16 mouse cellular contexts compared by ENCODE assay signal in the genomic region with DNA sequence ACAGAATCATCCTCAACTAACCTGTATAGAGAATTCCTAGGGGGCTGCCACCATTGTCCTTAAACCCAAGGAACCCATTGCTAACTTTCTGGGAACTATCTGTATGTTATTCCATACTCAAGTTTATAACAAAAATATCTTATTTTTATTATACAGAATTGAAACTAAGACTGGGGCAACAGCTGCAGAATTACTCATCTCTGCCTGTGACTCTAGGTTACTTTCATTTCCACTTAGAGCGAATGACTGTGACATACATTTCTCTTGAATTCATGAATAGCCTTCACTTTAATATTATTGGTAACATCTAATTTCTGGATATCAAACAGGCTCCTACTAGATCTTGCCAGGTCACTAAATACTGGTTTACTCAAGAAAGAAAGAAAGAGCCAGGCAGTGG.
"Had no signal": no experiment of that assay in that cellular context is flagged by ENCODE, and none has a peak within 500 bp of the region (broad histone marks: within the 10 kb centered on the region; RNA-seq: fewer than 3 reads in every experiment).

No protein-coding gene starts in this region.

- H3K27me3 ChIP-seq: limb, embryonic 15.5 days; liver, embryonic 12.5 days; midbrain, embryonic 13.5 days; neural tube, embryonic 15.5 days had no signal

- H3K27ac ChIP-seq: kidney, postnatal 0 days; layer of hippocampus, adult 2 months; left cerebral cortex, adult 2 months; limb, embryonic 15.5 days; liver, embryonic 12.5 days; midbrain, embryonic 13.5 days; neural tube, embryonic 15.5 days had no signal

- H3K9me3 ChIP-seq: limb, embryonic 15.5 days; liver, embryonic 12.5 days; midbrain, embryonic 13.5 days; neural tube, embryonic 15.5 days had no signal

- DNase-seq: kidney, adult 9 months; kidney, postnatal 4 days; lung, embryonic 14.5 days; lung, postnatal 10 days; lung, postnatal 4 days; right cerebral cortex, adult 18-20 months; right cerebral cortex, postnatal 25 days; thymus, adult 18-20 months; thymus, postnatal 14 days had no signal

- H3K4me1 ChIP-seq: limb, embryonic 15.5 days; liver, embryonic 12.5 days; midbrain, embryonic 13.5 days; neural tube, embryonic 15.5 days had no signal

- H3K4me3 ChIP-seq: layer of hippocampus, adult 2 months; left cerebral cortex, adult 2 months; limb, embryonic 15.5 days; liver, embryonic 12.5 days; midbrain, embryonic 13.5 days; neural tube, embryonic 15.5 days had no signal

- H3K36me3 ChIP-seq: limb, embryonic 15.5 days; liver, embryonic 12.5 days; midbrain, embryonic 13.5 days; neural tube, embryonic 15.5 days had no signal

- ATAC-seq: liver, embryonic 12.5 days; midbrain, embryonic 13.5 days had no signal
